Mouse (Mus musculus) T-helper 1 cell (primary cell): ENCODE results near the gene Dok3.
"Not testable (repeated sequence)": the region's sequence is repeated elsewhere in the genome, so short reads cannot be mapped to it uniquely, and the experiment has no call there.

ENCODE experiments used
- in situ Hi-C: fragments of 300-600 bp; cut with MboI, MseI; formaldehyde crosslinking; loops from one replicate; pipeline ENCODE4 v1.15.1; 2025; ENCODE audit warnings: high pct_unique_total_duplicates

The Dok3 gene

GRCm38 (mm10) chr13:55529198-55529915, at the start of gene Dok3:
Dok3 (minus strand) TSS chr13:55529296.
- in situ Hi-C loops = no loop called here

DNA sequence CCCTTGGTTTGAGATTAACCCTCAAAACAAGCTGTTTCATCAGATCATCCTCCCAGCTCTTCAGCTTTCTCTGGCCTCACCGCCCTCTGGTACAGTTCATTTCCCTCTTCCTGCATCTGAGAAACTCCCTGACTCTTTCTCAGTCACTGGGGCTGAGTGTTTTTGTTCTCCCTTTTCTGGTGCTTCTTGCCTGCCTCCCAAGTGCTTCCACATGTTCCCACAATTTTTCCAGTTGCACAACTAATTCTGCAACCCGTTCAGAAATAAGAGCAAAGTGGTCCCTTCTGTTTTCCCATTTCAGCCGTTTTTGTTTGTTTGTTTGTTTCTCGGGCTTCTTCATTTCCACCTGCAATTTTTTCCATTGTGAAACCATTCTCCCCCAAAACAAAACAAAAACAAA, 49.0 kb upstream of the Dok3 start:
- in situ Hi-C loops = no loop called here

- in situ Hi-C loops = not testable (repeated sequence)
These were observed 47.8 kb upstream of the Dok3 start for GRCm38 (mm10) chr13:55576872-55577271.

GRCm38 (mm10) chr13:55575932-55576331, 46.8 kb upstream of the Dok3 start:
- in situ Hi-C loops = no loop called here

GRCm38 (mm10) chr13:55574321-55574720, 45.2 kb upstream of the Dok3 start:
- in situ Hi-C loops = no loop called here

DNA sequence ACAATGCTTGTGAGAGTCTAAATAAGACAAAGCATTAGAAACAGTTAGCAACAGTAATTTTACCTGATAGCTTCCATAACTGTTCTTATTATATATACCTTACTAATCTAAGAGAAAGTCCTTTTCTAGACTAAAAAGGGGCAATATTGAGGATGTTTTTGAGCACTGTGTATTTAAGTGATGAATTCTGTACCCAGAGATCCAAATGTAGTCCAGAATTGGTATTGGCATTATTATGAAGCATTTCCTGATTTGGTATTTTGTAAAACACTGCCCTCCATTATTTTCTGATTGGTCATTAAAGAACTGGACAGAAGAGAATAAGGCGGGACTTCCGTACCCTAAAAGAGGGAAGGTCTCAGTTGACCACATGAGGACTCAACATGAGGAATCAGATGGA, 44.3 kb upstream of the Dok3 start, which contains the start of gene Tmed9:
Tmed9 (plus strand) TSS at position 301 of the 400 bp plus-strand sequence.
- in situ Hi-C loops = no loop called here

DNA sequence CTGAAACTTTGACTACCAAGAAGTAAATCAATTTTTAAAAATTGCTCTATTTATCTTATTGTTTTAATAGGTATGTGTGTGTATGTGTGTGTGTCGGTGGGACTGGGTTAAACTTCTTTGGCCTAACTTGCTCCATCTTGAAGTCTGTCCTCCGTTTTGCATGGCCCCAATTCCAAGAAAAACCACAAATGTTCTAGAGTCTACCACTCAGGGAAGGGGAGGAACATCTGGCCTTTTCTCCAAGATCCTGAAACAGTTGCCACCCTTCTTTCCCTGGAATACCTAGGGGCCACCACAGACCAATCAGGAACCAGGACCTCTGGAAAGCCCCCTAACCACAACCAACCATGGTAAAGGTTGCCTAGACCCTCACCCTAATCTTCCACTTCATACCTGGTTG, 42.9 kb upstream of the Dok3 start:
- in situ Hi-C loops = no loop called here

GRCm38 (mm10) chr13:55571027-55571751, 42.1 kb upstream of the Dok3 start, which contains the start of gene Fam193b:
Fam193b (minus strand) TSS chr13:55571120.
- in situ Hi-C loops = no loop called here

GRCm38 (mm10) chr13:55570286-55570973, 41.3 kb upstream of the Dok3 start:
- in situ Hi-C loops = no loop called here

GRCm38 (mm10) chr13:55569726-55570285, 40.7 kb upstream of the Dok3 start:
- in situ Hi-C loops = no loop called here

DNA sequence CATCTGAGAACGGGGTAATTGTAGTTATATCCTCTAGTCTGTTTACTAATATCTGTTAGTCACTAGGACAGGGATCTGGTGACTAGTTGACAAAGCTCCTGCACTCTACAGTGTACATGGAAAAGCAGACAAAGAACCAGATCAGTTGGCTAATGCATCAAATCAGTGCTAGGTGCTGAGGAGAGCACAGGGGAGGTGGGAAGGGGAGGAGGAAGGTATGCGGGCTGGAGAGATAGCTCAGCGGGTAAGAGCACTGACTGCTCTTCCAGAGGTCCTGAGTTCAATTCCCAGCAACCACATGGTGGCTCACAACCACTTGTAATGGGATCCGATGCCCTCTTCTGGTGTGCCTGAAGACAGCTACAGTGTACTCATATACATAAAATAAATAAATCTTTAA, 39.4 kb upstream of the Dok3 start:
- in situ Hi-C loops = not testable (repeated sequence)

DNA sequence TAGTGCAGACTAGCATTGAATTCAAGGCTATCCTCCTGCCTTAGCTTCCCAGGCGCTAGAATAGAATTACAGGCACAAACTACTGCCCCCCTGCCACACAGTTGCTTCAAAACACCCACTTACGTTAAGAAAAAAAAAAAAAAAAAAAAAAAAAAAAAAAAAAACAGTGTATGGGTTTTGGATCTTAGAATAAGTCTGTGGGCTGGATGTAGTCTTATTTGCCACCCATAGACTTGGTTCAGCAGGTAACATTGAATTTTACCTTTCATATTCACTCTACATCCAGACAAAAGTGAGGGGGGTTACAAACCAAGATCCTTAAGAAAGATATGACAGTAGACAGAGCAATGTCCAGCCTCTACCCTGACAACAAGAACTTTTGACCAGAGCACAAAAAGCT, 38.9 kb upstream of the Dok3 start:
- in situ Hi-C loops = no loop called here

GRCm38 (mm10) chr13:55567001-55567400, 37.9 kb upstream of the Dok3 start:
- in situ Hi-C loops = no loop called here

GRCm38 (mm10) chr13:55563266-55563879, 34.3 kb upstream of the Dok3 start:
- in situ Hi-C loops = no loop called here

GRCm38 (mm10) chr13:55557499-55557898, 28.4 kb upstream of the Dok3 start:
- in situ Hi-C loops = loop anchor here (5.0 kb wide), 1 partner anchor 50 kb away; no protein-coding TSS in a partner anchor

GRCm38 (mm10) chr13:55555921-55556320, 26.8 kb upstream of the Dok3 start:
- in situ Hi-C loops = loop anchor here (5.0 kb wide), 1 partner anchor 49 kb away; no protein-coding TSS in a partner anchor

- in situ Hi-C loops = no loop called here
These were observed 20.0 kb upstream of the Dok3 start for GRCm38 (mm10) chr13:55549061-55549460.

DNA sequence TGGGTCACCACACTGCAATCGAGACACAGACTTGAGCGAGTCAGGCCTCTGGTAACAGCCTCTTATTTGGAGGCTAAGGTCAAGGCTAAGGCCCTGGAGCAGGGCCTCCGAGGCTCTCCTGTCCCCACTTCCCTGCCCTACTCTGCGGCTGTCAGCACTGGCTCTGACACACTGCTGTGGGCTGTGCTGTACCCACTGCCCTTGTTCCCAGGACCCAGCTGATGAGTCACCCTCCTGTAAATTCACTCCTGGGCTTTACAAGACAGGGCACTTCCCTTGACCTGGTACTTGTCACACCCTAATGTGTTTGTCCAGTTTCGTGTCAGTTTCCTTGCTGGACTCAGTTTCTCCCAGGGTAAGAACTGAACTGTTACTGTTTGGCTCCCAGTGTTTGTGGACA, 19.3 kb upstream of the Dok3 start:
- in situ Hi-C loops = no loop called here

DNA sequence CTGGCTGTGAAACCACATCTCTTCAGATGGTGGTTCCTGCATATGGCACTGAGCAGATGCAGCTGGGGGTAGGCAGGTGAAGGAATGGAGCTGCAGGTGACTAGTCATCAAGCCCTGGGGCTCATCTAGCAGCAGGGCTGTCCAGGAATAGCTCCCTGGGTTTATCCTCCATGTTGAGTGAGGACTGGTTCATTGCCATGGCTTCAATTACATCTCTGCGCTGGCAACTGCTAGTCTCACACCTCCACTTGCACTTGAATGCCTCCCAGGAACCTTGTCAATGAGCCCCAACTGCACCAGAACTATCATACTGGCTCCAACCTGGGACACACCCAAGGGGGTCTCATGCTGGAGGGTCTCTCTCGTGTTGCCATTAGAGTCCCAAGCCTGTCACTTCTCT, 18.8 kb upstream of the Dok3 start:
- in situ Hi-C loops = no loop called here

DNA sequence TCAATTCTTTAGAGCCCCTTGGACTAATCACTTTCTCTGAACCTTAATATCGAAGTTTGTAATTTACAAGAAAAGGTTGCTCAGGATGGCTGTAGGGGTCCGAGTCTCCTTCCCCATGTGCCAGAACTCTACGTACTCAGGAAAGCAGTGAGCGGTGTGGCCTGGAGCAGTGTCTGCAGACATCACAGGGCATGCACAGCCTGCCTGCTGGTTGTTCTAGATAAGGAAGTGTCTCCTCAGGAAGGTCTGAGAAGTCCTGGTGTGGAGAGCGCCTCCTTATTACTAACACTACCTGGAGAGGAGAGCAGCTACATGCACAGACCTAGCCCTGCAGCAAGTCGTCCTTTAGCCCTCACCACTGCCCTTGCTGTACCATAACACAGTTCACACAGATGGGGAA, 15.7 kb upstream of the Dok3 start:
- in situ Hi-C loops = no loop called here

DNA sequence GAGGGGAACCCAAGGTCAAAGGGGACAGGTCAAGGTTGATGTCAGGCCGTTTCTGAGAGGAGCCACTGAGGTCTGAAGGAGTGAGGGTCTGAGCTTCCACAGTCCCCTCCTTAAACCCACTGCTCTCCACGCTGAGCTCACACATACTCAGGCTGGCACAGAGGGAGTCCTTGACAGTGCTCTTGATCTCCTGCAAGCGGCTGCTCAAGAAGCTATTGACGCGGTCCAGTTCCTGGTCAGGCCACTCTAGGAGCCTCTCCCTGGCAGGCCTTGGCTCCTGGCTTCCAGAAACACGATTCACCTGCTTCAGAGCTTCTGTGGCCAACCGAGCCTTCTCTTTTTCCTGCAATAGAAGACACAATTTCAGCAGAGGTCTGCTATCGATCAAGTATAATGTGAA, 14.4 kb upstream of the Dok3 start:
- in situ Hi-C loops = no loop called here

GRCm38 (mm10) chr13:55542891-55543290, 13.8 kb upstream of the Dok3 start:
- in situ Hi-C loops = no loop called here
